Mouse (Mus musculus): Measurements from ENCODE around the gene Shc4.

Gene Shc4

DNA sequence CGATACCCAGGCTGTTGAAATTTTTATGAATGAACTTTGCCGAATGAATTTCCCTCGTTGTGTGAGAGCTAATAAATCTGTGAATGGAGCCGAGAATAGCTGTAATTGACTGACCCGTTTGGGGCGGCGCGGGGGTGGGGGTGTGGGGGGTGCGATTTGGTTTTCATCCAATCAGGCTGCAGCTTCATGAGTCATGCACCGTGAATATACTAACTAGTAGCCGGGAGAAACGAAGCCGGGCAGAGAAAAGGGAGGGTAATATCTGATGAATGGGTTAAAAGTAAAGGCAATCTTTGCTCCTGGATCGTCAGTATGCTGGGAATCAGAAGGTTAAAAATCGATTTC is at the start of gene Shc4:
Shc4 (minus strand) TSS at position 63 of the 345 bp plus-strand sequence.
- no peak for DNase-seq (ENCODE audit: low spot score in 2 of 2)

GRCm38 (mm10) chr2:125765029-125765428 is 41.1 kb upstream of the Shc4 start:
- DNase-seq (ENCODE audit: low spot score in 2 of 2) = no peak

- no peak for DNase-seq (ENCODE audit: low spot score in 2 of 2)
Measured at GRCm38 (mm10) chr2:125764531-125764930, 40.6 kb upstream of the Shc4 start.

DNA sequence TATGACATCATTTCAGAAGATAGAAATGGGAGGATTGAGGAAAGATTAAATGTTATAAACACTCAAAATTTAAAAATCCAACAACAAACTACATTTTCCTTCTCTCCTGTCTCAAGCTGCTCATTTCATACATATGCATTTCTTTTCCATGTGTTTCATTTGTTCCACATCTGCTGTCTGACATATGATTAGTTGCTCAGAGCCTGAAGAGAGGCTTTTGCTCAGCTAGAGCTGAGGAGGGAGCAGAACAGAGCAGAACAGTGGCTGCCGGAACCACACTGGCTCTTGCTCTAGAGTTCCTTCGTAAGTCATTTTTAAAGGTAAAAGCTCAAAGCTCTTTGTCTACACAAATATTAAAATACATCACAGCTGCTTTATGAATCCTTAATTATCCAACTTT is 25.4 kb upstream of the Shc4 start:
- DNase-seq (ENCODE audit: low spot score in 2 of 2) = no peak

- DNase-seq (ENCODE audit: low spot score in 2 of 2) = no peak
Measured at GRCm38 (mm10) chr2:125739338-125739737, 15.4 kb upstream of the Shc4 start.

- no peak for DNase-seq (ENCODE audit: low spot score in 2 of 2)
Measured at GRCm38 (mm10) chr2:125738718-125739117, 14.8 kb upstream of the Shc4 start.

DNA sequence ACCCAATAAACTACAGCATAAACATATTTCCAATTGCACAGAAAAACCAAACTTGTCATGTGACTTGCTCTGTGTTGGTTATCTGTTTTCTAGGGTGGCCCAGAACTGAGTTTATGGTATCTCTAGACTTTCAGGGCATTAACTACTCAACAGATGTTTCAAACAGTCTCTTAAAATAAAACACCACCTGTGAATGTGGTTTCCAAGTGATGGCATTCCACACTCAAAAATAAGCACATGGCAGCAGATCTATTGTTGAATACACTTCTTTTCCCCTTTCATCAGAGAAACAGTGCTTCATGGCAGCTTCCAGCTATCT is 12.0 kb upstream of the Shc4 start:
- DNase-seq (ENCODE audit: low spot score in 2 of 2) = no peak

DNA sequence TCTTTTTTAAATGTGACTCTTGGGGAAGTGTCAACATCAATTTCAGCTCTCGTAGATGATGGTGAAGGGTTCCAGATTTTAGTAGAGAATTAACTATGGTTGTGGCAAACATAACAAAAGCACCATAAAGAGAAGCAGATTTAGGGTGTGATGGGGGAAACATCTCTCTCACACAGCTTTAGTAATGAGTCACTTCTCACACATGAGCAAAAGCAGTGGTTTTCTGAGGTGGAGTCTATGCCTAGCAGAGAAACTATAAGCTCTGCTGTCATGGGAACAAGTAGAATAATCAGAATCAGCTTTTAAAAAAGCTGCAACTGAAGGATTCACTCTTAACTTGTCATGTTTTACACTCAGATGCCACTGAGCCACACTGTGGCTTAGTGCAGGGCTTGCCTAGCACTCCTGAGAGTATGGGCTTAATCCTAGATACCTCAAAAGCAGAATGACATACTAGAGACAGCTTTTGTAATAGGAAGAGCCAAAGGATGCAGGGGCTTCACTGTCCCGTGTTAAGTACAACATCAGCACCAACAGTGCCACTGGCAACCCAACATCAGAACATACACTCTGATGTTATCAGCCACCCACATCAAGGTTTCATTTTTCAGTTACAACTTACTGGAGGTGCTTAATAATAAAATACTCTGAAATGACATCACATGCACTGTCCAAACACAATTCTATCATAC is 11.5 kb upstream of the Shc4 start:
- no peak for DNase-seq (ENCODE audit: low spot score in 2 of 2)

DNA sequence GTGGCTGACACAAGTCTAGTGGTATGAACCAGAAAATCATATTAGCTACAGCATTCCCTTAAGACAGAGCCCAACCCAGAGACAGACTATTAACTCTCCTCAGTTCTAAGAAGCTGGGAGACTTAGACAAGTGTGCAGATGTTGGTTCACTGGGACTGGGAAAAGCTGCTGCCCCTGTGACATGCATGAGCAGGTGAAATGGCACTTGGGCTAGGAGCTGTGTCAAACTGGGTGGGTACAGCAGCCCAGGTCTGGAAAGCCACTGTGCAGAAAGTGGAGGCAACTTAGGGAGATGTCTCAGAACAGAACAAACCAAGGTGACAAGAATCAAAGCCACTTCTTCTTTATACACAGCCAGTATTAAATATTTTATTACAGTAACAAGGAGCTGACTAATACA is 10.8 kb upstream of the Shc4 start:
- DNase-seq (ENCODE audit: low spot score in 2 of 2) = no peak

- peak; percentile 87 to 89 for DNase-seq (ENCODE audit: low spot score in 2 of 2)
Measured at GRCm38 (mm10) chr2:125731763-125732560, 8.0 kb upstream of the Shc4 start.

GRCm38 (mm10) chr2:125724546-125725114 is 682 bp upstream of the Shc4 start:
- DNase-seq (ENCODE audit: low spot score in 2 of 2) = no peak

- DNase-seq (ENCODE audit: low spot score in 2 of 2) = no peak
Measured at GRCm38 (mm10) chr2:125723408-125724085, 401 bp downstream of the Shc4 start.

- no peak for DNase-seq (ENCODE audit: low spot score in 2 of 2)
Measured at GRCm38 (mm10) chr2:125723086-125723407, 901 bp downstream of the Shc4 start.

- no peak for DNase-seq (ENCODE audit: low spot score in 2 of 2)
Measured at GRCm38 (mm10) chr2:125716599-125716998, 7.3 kb downstream of the Shc4 start.

- DNase-seq (ENCODE audit: low spot score in 2 of 2) = no peak
Measured at GRCm38 (mm10) chr2:125706510-125706921, 17.4 kb downstream of the Shc4 start.

GRCm38 (mm10) chr2:125704907-125705631 is 18.9 kb downstream of the Shc4 start:
- DNase-seq (ENCODE audit: low spot score in 2 of 2) = no peak

DNA sequence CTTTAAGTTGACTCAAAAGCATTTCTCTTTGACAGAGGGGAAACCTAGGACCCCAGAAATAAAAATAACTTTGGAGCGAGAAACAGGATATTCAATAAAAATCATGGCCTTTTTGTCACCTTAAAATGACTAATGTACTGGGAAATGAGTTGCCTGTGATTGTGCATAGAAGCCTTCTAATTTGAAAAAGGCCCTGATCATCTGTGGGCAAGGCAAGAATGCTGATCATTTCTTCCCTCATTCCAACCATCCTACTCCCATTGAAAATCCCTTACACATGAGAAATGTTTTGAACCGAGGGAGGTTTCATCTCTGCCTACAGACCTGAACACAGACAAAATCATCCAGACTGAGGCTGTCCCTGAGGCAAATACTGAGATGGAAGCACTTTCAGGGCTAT is 21.1 kb downstream of the Shc4 start:
- DNase-seq (ENCODE audit: low spot score in 2 of 2) = no peak

DNA sequence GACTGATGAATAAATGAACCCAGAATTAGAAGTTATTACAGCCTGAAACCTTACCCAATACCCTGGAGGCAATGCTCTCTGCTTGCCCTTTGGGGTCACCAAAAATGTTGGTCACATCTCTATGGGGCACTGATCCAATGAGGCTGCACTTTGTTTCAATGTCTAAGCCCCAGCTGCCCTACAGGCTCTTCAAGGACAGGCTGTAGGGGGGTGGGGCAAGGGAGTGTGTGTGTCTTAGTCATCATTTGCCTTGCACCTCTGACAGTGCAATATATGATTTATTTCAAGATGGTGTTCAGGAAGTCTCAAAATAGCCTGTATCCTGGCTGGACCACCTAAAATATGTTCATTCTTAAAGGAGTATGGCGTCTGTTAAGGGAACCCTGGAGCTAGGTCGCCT is 22.3 kb downstream of the Shc4 start:
- no peak for DNase-seq (ENCODE audit: low spot score in 2 of 2)

GRCm38 (mm10) chr2:125696219-125696618 is 27.7 kb downstream of the Shc4 start:
- no peak for DNase-seq (ENCODE audit: low spot score in 2 of 2)

DNA sequence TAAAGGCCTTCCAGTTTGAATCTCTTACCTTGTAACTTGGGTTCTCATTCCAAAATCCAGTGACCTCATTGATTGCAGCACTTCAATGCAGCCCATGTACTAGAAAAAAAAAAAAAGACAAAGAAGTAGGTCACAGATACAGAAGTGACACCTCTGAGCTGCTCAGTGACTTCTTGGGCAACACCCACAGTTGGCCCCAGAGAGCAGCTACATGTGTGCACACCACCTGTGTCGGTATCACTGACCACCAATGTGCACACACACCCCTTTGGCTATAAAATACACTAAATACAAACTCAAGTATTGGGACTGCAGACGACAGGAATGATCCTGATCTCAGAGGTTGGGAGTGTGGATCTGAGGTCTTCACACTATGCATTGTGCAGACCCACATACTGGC is 29.1 kb downstream of the Shc4 start:
- no peak for DNase-seq (ENCODE audit: low spot score in 2 of 2)

DNA sequence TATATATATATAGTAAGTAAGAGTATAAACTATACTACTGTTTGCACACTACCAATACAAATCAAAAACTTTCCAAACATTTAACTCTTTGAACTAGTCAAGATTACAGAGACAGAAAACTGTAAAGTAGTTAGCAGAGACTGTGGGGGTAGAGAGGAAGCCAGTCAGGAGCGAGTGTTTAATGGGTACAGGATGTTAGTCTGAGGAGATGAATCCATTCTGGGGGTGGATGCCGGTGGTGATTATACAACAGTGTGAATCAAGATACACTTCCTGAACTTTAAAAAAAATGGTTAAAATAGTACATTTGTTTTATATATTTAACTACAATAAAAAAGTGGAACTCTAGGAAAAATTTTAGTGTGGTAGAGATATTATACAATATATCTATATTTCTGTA is 31.9 kb downstream of the Shc4 start:
- peak; percentile 27 to 42 for DNase-seq (ENCODE audit: low spot score in 2 of 2)
